Mouse (Mus musculus): ENCODE results near the gene Fgfr2.

DNA sequence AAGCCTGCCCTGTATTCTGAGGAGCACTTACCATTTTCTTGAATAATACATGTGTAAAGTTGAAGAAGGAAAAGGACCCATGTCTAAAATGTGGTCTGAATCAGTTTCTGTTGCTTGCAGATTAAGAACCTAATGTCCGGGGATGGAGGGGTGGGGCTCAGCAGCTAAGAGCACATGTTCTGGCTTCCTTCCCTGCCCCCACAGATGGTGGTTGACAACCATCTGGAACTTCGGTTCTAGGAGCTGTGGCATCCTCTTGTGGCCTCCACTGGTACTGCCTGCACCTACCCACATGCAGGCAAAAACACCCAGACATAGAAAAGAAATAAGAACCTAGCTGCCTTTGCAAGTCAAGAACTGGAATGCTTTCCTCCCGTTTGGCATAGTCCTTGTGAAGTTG is 119.7 kb downstream of the Fgfr2 start:
- TF ChIP-seq CTCF (IDR thresholded peaks at IDR 0.05) (peak; percentile 98), EP300 (IDR thresholded peaks at IDR 0.05) (no peak)
